In the genomic region with DNA sequence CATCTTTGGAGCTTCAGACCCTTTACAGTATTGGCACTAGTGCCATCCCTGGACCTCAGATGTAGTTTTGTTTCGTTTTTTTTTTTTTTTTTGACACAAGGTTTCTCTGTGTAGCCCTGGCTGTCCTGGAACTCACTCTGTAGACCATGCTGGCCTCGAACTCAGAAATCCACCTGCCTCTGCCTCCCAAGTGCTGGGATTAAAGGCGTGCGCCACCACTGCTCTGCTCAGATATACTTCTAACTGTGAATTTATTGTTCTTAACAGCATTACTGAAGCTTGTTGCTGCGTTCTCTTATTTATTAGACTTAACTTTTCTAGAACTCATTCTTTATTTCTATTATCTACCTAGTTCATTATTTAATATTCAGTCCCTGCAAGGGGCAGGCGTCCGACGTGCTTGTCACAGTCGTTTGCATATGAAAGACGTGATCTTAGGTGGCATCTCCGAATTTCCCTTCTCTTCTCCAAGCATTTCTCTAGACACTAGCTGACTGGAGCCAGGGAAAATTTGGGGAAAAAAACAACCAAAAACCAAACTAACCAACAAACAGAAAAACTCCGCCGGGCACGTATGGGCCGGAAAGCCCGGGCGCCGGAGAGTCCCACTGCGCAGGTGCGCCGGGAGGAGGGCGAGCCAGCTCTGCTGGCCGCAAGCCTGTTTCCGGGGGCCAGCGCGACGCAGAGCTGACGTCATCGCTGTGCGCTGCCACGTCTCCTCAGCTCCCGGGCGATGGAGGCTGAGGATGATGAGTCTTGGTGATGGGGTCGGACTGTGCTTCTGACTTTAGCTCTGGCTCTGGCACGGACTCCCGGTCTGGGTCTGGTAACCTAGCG, we compare ENCODE assay signal across 8 mouse cellular contexts. TPM values are rescaled to one million over a fixed set of nuclear protein-coding genes. Genes with fewer than 3 reads are reported as not detected.
DNase-seq lines count a peak whose midpoint lies in the region; ATAC-seq lines count a peak whose summit lies in the region.

No protein-coding gene starts in this region.

- H3K27me3 ChIP-seq in hindbrain, embryonic 12.5 days: peaks cover 16% of the 10 kb centered on the region; the same call in 1 of the 2 replicates

- peak; percentile 94 for DNase-seq in MN1 (ENCODE audit: low spot score)
- peak; percentile 93 for DNase-seq in cerebellum, adult 9-10 months
- peak; percentile 85 to 97 for DNase-seq in frontal cortex, adult 2 months (ENCODE audit: extremely low spot score in 1 of 2, low spot score in 1 of 2)
- peak; percentile 95 to 96 for DNase-seq in layer of hippocampus, postnatal 14 days (ENCODE audit: low spot score in 2 of 2)
- DNase-seq in lung, postnatal 14 days: peak; percentile 96
- peak; percentile 92 for DNase-seq in retina, adult 2 months (ENCODE audit: low read depth, low spot score)
- peak; percentile 92 to 94 for DNase-seq in thymus, postnatal 36 days

- peak overlapping the region; percentile 73 for H3K4me2 ChIP-seq in hindbrain, embryonic 12.5 days (replicated peaks)

- WGBS in hindbrain, embryonic 12.5 days: 8% methylated on average over 37 of the region's 37 CpGs

- H3K9me3 ChIP-seq in hindbrain, embryonic 12.5 days (replicated peaks): no peaks in the 10 kb centered on the region

- peaks cover 11% of the 10 kb centered on the region for H3K4me1 ChIP-seq in hindbrain, embryonic 12.5 days

- H3K36me3 ChIP-seq in hindbrain, embryonic 12.5 days: peaks cover 9% of the 10 kb centered on the region; the same call in 1 of the 2 replicates

- ATAC-seq in hindbrain, embryonic 12.5 days (ENCODE audit: low FRiP score): peak; percentile 97

- H3K4me3 ChIP-seq in hindbrain, embryonic 12.5 days: peak overlapping the region; percentile 86

- peak overlapping the region; percentile 85 for H3K9ac ChIP-seq in hindbrain, embryonic 12.5 days

- H3K27ac ChIP-seq in hindbrain, embryonic 12.5 days: peak overlapping the region; percentile 78

RNA-seq across cellular contexts. Expression of a gene that starts 3.9 kb away (rescaled TPM):
- polyA plus RNA-seq in frontal cortex, adult 2 months (2012; rRNA removed): 39.2 and 45.8 TPM in 2 replicates
- 65.3 and 67.4 TPM in 2 replicates for polyA plus RNA-seq in hindbrain, embryonic 12.5 days (2016; fragmentation: Nextera tagmentation; extraction: Ambion mirVana)
- 10 to 100 TPM; 24.0 to 25.5 TPM for total RNA-seq in layer of hippocampus, postnatal 14 days (2021)

RNA-seq across cellular contexts. Expression of a gene that starts 12.3 kb away (rescaled TPM):
- 50.5 and 51.8 TPM in 2 replicates for polyA plus RNA-seq in frontal cortex, adult 2 months (2012; rRNA removed)
- 73.5 and 76.8 TPM in 2 replicates for polyA plus RNA-seq in hindbrain, embryonic 12.5 days (2016; fragmentation: Nextera tagmentation; extraction: Ambion mirVana)
- 10 to 100 TPM; 42.2 to 44.3 TPM for total RNA-seq in layer of hippocampus, postnatal 14 days (2021)

RNA-seq across cellular contexts. Expression of a gene that starts 39.9 kb away (rescaled TPM):
- polyA plus RNA-seq in frontal cortex, adult 2 months (2012; rRNA removed): 16.4 and 18.1 TPM in 2 replicates
- 31.6 and 35.1 TPM in 2 replicates for polyA plus RNA-seq in hindbrain, embryonic 12.5 days (2016; fragmentation: Nextera tagmentation; extraction: Ambion mirVana)
- 10 to 100 TPM; 29.6 to 34.4 TPM for total RNA-seq in layer of hippocampus, postnatal 14 days (2021)

Comparison
In these comparisons a context has a peak if more than half of its experiments do, and no peak if none do; other contexts are left out.
1. Peak in every context shown above with its lines: DNase-seq, ATAC-seq, H3K4me3 ChIP-seq and H3K27ac ChIP-seq.